Mouse (Mus musculus) c-Kit-negative CD71-positive TER-119-positive erythroid progenitor cells, embryonic 14.5 days (primary cell): ENCODE data around the gene Gm20662.
"Not testable (repeated sequence)": the region's sequence is repeated elsewhere in the genome, so short reads cannot be mapped to it uniquely, and the experiment has no call there.

ENCODE experiments used
- DNase-seq: peaks from one replicate; pipeline ENCODE4 v3.0.0-alpha.2; 2013; ENCODE audit warnings: low read depth, low spot score

The Gm20662 gene

DNA sequence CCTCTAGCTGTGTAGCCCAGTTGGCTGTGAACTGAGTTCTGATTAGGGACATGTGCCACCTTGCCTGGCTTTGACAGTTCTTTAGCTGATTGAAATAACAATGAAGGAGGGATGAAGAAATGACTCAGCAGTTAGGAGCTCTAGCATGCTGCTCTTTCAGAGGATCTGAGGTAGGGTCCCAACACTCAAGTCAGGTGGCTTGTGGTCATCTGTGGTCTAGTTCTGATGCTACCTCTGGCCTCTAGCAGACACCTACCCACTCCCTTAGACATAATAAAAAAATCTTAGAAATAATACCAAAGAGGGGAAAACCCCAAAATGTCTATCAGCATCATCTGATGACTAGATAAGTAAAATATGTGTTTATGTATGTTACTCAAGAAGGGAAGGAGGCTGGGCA is 14.2 kb downstream of the Gm20662 start:
- no peak for DNase-seq

DNA sequence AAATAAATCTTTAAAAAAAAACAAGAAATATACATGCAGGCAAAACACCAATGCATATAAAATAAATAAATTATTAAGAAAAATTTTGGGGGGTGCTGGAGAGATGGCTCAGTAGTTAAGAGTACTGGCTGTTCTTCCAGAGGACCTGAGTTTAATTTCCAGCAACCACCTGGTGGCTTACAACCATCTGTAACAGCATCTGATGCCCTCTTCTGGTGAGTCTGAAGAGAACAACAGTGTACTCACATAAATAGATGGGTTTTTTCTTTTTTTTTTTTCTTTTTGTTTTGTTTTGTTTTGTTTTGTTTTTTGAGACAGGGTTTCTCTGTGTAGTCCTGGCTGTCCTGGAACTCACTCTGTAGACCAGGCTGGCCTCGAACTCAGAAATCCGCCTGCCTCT is 17.4 kb downstream of the Gm20662 start:
- DNase-seq = not testable (repeated sequence)

DNA sequence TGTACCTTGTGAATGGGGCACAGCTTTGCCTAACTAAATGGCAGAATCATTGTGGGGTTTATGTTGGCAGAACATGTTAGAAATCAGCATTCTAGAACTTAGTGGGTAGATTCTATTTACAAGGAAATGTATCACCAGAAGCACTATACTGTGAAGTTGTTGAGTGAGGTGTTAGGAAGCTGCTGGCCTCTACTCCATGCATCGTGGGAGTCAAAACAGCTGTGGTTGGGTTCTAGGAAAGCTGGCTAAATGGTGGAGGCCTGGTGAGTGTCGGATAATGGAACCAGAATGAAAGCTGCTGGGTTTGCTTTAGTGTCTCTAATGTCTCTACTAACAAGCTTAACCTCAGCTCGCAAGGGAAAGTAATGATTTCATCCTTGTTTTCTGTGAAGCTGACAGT is 21.0 kb downstream of the Gm20662 start:
- DNase-seq = no peak

DNA sequence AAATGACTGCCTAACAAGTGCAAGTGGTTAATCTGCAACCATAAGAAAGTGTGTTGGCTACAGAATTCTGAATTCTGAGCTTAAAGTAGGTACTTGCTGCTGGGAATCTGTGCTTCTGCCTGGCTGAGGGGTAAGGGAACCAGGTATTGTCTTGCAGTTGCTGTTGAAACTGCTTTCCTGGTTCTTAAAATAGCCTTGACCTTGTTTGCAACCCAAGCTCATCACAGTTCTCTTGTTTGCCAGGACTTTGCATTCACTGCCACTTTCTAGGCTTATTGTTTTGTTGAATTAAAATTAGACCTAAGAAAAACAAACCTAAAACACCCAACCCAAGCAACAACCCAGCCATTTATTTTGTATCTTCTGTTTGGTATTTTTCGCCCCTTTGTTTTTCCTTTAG is 24.6 kb downstream of the Gm20662 start:
- no peak for DNase-seq

DNA sequence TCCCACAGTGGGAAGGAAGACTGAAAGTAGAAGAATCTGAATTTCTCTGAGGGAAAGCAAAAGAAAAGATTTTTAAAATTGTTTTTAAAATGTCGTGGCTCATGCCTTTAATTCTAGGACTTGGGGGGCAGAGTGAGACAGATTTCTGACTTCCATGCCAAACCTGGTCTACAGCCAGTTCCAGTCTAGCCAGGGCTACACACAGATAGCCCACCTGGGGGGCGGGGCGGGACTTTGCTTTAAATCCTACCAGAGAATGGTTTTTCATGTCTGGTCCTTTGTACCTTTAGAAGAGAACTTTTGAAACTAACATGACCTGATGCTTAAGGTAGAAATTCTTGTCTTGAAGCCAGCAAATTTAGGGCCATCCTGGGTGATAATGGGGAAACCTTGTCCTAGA is 27.1 kb downstream of the Gm20662 start:
- no peak for DNase-seq

DNA sequence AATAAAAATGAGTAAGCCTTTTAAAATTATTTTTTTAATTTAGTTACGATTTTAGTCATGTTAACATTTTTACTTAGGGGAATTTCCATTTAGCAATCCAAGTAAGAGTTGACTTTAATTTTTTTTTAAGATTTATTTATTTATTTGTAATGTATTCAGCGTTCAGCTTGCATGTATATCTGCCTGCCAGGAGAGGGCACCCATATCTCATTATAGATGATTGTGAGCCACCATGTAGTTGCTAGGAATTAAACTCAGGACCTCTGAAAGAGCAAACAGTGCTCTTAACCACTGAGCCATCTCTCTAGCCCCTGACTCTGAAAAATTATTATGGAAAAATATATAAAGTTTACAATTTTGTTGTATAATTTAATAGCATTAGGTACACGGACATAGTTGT is 30.4 kb downstream of the Gm20662 start:
- no peak for DNase-seq

DNA sequence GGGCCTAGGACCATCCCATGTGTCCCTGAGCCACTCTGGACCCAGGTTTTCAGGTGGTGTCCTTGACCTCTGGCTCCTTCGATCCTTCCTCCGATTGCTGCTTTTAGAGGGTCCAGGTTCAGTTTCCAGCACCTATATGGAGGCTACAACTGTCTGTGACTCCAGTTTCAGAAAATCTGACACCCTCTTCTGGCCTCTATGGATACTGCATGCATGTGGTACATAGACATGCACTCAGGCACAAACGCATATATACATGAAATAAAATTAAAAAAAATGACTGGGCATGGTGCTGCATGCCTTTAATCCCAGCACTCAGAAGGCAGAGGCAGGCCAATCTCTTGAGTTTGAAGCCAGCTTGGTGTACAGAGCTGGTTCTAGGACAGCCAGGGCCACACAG is 31.7 kb downstream of the Gm20662 start:
- no peak for DNase-seq

DNA sequence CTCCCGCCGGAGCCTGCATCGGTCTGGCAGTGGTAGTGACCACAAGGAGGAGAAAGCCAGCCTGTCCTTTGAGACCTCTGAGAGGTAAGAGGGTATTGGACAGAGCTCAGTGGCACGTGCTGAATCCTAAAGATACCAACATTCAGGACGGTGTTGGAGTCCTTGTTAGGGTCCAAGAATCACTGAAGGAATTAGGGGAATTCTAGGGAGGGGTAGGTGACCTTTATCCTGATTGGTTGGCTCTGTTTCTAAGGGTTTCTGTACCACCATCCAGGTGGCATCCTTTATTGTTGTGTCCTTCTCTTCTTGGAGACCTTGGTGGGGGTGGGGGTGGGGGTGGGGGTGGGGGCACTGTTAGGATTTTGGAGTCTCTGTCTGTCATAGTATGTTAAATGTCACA is 36.0 kb downstream of the Gm20662 start:
- DNase-seq = no peak

DNA sequence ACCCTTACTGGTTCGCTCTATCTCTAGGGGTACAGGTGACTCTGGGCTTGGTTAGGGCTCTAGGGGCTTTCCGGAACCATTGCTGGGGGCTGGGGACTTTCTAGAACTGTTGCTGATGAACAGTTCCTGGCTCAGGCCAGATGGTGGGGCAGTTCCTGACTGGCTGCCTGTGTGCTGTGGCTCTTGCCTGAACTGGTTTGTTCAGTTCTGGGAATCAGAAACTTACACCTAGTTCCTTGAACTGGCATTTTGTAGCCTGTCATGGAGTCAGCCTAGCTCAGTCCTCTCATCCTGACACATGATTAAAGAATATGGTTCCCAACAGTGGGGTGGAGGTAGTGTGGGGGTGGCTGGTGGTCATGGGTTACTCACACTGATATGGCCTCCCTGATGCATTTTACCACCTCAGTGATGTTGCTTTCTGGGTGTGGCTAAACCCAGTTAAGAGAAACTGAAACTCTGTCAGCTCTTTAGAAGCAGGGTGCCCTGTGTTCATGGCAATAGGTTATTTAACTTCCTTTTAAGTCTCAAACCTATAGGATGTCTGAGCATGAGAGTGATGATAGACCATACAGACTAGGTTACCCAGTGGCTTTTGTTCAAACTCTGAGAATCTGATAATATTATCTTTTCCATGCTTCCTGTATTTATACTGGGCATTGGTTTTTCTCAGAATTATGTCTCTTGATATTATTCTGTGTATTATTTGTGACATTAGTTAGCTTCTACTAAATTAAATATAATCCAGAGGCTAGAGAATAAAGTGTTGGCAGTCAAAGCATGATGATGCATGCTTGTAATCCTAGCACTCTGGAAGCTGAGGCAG is 39.4 kb downstream of the Gm20662 start:
- DNase-seq = no peak

DNA sequence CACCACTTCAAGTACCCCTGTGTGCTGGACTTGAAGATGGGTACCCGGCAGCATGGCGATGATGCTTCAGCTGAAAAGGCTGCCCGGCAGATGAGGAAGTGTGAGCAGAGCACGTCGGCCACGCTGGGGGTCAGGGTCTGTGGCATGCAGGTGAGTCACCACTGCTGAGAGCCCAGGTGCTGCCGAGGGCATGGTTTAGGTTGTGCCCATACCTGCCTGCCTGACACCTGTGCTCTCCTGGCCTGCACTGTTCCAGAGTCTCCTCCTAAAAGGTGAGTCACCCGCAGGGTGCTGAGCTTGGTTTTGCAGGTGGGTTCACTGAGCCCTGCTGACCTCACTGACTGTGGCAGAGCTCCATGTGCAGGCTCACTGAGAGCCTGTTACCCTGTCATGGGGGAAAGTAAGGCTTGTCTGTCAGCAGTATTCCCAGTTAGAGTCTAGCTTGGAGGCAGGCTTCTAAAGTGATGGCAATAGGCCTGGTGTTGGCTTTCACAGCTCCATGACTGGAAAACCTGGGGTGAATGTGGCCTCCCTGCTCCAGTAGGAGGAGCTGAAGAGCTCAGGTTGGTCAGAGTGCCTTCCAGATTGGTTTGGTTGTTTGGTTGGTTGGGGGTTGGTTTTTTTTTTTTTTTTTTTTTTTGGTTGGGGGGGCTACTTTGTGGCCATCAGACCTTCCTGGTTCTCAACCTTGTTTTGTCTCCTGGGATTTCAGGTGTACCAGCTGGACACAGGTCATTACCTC is 48.8 kb downstream of the Gm20662 start:
- DNase-seq = no peak

DNA sequence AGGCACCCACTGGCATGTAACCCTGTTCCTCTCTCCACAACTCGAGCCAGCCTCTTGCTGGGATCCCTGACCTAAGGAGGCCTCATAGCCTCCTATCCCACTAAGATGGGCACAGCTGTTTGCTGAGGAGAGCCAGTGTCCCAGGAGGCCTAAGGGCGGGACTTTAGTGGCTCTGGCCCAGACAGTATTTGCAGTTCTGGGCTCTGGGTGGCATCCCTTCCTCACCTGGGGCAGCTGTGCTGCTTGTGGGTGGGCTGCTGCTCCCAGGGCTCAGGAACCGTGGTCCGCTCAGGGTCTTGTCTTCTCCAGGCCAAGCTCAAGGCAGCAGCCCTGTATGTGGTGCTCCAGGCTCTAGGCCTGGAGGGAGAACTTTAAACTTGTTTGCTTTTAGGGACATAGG is 50.4 kb downstream of the Gm20662 start:
- DNase-seq = no peak

DNA sequence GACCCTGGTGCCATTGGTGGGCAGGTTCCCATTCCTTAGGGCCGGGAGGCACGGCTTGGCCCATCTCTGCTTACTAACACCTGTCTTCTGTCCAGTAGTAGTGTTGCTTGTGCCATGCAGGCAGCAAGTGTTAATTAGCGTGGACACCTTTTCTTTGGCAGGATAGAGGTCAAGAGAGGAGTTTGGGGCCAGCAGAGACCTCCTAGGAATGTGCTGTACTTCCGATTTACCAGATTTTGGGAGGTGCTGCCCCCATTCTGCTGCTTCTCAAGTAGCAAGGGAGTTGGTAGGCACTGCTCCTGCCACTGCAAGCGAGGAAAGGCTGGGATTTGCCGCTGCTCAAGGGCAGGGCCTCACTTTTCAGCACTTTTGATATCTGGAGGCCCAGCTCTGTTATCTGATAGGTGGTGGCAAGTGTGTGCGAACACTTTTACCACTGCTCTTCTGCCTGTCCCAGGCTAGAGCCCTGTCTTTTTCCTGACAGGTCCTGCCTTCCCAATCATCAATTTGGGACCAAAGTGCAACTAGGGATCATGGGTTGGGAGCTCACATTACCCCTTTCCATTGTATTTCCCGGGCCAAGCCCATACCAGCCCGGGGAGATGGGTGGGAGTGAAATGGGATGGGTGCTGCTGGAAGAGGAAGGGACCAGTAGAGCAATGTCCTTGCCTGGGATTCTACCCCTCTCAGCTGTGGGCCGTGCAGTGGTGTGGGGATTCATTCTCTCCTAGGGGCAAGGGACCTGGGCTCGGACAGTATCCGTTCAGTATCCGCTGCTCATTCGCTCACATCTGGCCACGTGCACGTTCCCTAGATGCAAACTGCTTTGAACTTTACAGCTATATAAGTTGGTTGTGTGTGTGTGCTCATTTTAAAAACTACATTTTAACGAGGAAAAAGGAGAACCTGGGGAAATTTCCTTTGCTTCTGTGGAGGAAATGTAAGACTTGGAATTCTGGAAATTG is 51.7 kb downstream of the Gm20662 start:
- DNase-seq = no peak

DNA sequence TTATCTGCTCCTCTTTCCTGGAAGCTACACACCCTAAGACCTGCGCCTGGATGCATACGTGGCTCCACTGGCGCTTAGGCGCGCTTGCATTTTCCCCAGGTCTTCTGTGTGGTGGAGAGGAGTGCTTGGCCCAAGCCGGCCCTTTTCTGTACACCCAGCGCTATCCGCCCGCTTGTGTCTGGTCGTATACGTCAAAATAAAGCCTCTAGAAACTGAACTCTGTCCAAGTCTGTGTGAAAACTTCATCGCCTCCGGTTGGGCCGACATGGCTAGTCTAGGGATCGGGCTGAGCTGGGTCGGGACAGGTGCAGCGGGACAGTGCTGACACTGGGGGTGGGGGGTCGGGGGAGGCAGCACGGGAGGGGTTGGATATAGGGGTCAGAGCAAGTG is 52.4 kb downstream of the Gm20662 start:
- DNase-seq = no peak

DNA sequence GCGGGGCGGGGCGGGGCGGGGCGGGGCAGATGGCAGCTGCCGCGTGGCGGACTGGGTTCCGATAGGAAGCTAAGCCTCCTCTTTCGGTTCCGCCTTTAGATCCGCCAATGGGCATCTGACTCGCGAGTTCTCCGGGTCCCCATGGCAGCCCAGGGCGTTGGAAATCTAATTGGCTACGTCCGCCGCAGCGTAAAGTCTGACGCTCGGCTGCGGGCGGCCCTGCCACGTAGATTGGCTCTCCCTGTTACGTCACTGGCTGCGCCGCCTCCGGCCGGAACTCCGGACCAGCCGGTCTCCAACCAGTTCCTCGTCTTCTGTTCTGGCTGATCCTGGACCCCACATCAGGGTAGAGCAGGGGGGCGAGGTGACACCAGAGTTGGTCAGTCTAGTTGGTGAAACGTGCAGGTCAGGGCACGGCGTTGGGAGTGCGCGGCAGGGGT is 52.9 kb downstream of the Gm20662 start, which contains the start of gene Gmppb:
TSS of gene Gmppb (plus strand) at position 227 of the 440 bp plus-strand sequence.
- DNase-seq = peak; percentile 91

DNA sequence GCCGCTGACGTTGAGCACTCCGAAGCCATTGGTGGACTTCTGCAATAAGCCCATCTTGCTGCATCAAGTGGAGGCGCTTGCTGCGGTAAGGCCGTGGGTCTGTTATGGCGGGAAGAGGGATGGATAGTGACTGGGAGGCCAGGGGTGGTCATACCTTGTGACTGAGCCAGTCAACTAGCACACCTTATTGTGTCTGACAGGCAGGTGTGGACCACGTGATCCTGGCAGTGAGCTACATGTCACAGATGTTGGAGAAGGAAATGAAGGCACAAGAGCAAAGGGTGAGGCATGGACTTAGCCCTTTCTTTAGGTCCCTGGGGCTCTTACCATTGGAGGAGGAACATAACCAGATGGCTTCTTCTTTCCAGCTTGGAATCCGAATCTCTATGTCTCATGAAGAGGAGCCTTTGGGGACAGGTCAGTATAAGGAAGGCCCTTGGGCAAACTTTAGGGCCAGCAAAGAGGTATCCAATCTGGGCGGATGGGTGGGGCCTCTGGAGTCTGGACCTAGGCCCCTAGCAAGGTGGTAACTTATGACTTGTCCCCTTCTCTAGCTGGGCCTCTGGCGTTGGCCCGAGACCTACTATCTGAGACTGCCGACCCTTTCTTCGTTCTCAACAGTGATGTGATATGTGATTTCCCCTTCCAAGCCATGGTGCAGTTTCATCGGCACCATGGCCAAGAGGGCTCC is 53.6 kb downstream of the Gm20662 start:
- DNase-seq = no peak

DNA sequence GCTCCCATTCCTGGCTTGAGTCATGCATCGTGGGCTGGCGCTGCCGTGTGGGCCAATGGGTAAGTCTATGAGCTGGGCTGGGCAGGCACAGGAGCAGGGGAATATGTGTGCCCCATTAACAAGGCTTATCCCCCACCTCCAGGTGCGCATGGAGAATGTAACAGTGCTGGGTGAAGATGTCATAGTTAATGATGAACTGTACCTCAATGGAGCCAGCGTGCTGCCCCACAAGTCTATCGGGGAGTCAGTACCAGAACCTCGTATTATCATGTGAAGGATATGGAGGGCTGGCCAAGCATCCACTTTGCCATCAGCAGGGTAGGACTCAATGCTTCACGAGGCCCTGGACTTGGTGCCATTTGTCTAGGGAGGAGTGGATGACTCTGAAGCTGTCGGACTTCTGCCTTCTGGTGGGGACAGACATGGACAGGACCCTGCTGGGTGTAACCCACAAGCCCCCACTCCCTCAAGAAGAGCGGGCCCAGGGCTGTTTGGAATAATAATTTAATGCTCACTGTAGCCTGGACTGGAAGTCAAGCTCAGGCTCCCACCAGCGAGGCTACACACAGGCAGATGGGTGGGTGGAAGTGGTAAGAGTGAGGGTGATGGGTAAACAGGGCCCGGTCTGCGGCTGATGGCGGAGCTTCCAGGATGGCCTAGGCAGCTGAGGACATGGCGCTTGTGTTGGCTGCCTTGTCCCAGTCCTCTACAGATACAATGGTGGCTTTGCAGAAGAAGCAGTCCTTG is 55.2 kb downstream of the Gm20662 start:
- DNase-seq = no peak

DNA sequence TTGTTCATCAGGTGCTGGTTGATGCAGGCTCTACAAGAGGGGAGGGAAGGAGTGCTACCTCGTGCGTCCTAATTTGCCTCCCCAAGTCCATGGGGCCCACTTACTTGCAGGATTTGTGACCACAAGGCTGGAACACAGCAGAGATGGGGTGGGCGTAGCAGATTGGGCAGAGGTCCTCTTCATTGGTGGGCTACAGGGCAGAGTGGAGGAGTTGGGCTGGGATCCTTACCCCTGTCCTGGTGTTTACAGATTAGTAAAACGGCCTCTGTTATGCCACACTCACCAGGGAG is 55.7 kb downstream of the Gm20662 start:
- no peak for DNase-seq

DNA sequence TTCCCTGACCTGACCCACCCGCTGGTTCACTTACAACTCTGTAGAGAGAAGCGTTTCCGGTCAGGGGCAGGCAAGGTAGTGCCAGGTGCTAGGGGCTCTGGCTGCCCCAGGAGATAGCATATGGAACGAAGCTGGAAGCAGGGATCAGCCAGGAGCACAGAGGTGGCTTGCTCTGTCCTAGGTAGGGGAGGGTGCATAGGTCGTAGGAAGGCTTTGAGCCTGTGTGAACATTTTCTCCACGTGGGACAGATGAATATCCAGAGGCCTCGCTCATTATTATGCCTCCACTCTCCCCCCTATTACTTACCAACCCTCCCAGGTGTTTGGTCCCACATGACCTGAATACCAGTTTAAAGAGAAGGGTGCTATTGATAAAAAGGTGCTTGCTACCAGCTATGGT is 56.3 kb downstream of the Gm20662 start:
- no peak for DNase-seq

DNA sequence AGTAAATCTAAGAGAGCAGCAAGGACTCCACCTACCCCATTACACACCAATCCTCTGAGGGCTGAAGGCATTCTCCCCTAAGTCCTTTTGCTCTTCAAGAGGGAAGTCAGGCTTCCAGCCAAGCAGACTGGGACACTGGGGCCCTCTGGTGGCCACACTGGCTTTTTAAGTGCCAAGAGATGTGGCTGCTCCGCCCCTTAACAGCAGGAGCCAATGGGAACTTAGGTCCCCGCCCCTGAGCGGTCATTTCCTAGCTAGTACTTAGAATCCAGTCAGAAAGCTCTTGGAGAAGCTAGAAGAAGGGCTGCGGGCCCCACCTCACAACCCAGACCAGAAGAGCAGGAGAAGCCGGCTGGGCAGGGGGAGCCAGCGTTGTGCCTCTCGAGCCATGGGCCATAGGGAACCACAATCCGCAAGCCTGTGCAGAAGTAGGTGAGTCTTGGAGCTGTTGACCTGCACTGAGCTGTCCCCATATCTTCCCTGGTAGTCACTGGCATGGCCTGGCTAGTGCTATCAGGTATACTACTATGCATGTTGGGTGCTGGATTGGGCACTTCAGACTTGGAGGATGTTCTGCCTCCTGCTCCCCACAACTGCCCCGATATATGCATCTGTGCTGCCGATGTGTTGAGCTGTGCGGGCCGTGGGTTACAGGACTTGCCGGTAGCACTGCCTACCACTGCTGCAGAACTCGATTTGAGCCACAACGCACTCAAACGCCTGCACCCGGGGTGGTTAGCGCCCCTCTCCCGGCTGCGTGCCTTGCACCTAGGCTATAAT is 56.9 kb downstream of the Gm20662 start, which contains the start of gene Amigo3:
TSS of gene Amigo3 (plus strand) at position 275 of the 780 bp plus-strand sequence.
- DNase-seq = peak; percentile 93
